Mouse (Mus musculus): ENCODE results near the gene Wipf3. TPM values are rescaled to one million over a fixed set of nuclear protein-coding genes. Genes with fewer than 3 reads are reported as not detected.

Wipf3 gene
- polyA plus RNA-seq, 1 experiment from 2014 or later = 4.8 TPM

DNA sequence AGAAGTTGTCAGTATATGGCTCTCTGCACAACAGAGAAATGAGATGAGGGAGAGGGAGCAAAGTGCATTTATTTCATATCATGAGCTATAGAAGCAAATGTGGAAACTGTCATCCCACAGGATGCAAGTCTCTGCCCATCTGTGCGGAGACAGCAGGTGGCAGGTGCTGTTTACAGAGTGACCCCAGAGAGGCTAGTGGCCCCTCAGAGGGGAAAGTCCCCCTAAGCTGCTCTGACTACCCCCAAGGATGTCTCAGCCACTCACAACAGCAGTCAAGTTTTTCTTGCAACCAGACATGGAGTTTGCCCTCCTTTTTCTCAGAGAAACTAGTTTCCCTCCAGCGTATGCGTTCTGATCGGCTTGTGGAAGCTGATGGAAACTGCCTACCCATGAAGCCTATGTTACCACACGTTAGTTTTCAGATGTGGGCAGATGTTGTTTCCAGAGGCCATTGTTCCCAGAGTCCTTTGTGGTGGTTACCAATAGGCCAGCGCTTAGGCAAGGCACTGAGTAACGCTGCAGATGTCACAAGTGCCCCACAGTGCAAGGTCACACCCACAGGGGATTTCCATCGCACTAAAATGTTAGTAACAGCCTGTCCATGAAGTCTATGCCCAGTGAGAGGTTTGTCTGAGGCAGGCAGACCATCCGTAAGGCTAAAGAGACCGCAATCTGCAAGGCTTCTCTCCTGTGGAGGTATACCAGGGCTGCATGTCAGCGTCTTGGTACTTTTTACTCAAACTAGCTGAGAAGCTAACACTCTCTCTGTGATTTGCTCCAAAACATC lies 65.4 kb downstream of the Wipf3 start:
- Histone ChIP-seq H3K9me3 (ENCODE audit: control insufficient read depth, low read length) (peaks cover 3% of the 10 kb centered on the region; the same call in 1 of the 2 replicates), H3K4me2 (ENCODE audit: low read length) (no peak overlapping the region), H3K36me3 (ENCODE audit: control insufficient read depth, insufficient read depth, low read length) (no peaks in the 10 kb centered on the region), H3K27ac (replicated peaks; ENCODE audit: low read depth, low read length) (no peak overlapping the region), H3K4me1 (ENCODE audit: control insufficient read depth, insufficient read depth, low read length) (0 out of 2 replicates have a peak, but pooled peaks cover 2% of the 10 kb centered on the region), H3K27me3 (ENCODE audit: control insufficient read depth, insufficient read depth, low read length) (no peaks in the 10 kb centered on the region), H3K4me3 (replicated peaks; ENCODE audit: low read depth, low read length) (no peak overlapping the region), H3K9ac (replicated peaks; ENCODE audit: low read length) (no peak overlapping the region)
- DNase-seq = no peak
- ATAC-seq (ENCODE audit: low FRiP score, low TSS enrichment) = no peak
- 58% methylated on average over 11 of the region's 11 CpGs for WGBS

- DNase-seq (no peak), ATAC-seq (ENCODE audit: low FRiP score, low TSS enrichment) (no peak)
- 0 out of 2 replicates have a peak, but pooled peaks cover 2% of the 10 kb centered on the region for H3K4me1 ChIP-seq (ENCODE audit: control insufficient read depth, insufficient read depth, low read length)
- peaks cover 4% of the 10 kb centered on the region; the same call in 1 of the 2 replicates for H3K9me3 ChIP-seq (ENCODE audit: control insufficient read depth, low read length)
- H3K4me2 ChIP-seq (ENCODE audit: low read length) = no peak overlapping the region
- H3K4me3 ChIP-seq (replicated peaks; ENCODE audit: low read depth, low read length) = no peak overlapping the region
- H3K9ac ChIP-seq (replicated peaks; ENCODE audit: low read length) = no peak overlapping the region
- no peaks in the 10 kb centered on the region for H3K27me3 ChIP-seq (ENCODE audit: control insufficient read depth, insufficient read depth, low read length)
- 86% methylated on average over 7 of the region's 7 CpGs for WGBS
- H3K36me3 ChIP-seq (ENCODE audit: control insufficient read depth, insufficient read depth, low read length) = 0 out of 2 replicates have a peak, but pooled peaks cover 5% of the 10 kb centered on the region
- no peak overlapping the region for H3K27ac ChIP-seq (replicated peaks; ENCODE audit: low read depth, low read length)
Observed at GRCm38 (mm10) chr6:54496214-54496613, 66.8 kb downstream of the Wipf3 start.

DNA sequence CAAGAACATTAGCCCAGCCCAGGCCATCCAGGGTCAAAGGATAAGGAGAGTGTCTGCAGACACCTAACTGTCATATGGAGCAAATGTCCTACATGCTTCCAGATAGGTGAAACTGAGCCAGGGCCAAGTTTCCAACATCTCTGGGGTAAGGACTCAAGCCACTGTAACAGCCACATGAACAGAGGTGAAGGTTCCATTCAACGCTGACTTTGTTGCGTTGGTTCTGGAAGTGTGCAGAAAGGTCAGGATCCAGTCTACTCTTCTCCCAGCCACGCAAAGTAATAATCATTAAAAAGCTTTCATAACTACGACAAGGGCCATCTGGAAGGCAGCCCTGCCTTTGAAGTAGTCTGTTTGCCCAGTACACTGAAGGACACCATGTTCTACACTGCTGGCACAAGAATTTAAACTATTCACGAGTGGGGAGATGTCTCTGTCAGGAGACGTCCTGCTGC lies 73.3 kb downstream of the Wipf3 start:
- no peaks in the 10 kb centered on the region; the same call in 1 of the 2 replicates for H3K4me1 ChIP-seq (ENCODE audit: control insufficient read depth, insufficient read depth, low read length)
- H3K27ac ChIP-seq (replicated peaks; ENCODE audit: low read depth, low read length) = no peak overlapping the region
- peaks cover 20% of the 10 kb centered on the region for H3K36me3 ChIP-seq (ENCODE audit: control insufficient read depth, insufficient read depth, low read length)
- H3K9ac ChIP-seq (replicated peaks; ENCODE audit: low read length) = no peak overlapping the region
- no peaks in the 10 kb centered on the region for H3K27me3 ChIP-seq (ENCODE audit: control insufficient read depth, insufficient read depth, low read length)
- ATAC-seq (ENCODE audit: low FRiP score, low TSS enrichment) (no peak), DNase-seq (no peak)
- peaks cover 4% of the 10 kb centered on the region; the same call in 1 of the 2 replicates for H3K9me3 ChIP-seq (ENCODE audit: control insufficient read depth, low read length)
- WGBS = 90% methylated on average over 6 of the region's 6 CpGs
- H3K4me3 ChIP-seq (replicated peaks; ENCODE audit: low read depth, low read length) = no peak overlapping the region
- H3K4me2 ChIP-seq (ENCODE audit: low read length) = no peak overlapping the region

DNA sequence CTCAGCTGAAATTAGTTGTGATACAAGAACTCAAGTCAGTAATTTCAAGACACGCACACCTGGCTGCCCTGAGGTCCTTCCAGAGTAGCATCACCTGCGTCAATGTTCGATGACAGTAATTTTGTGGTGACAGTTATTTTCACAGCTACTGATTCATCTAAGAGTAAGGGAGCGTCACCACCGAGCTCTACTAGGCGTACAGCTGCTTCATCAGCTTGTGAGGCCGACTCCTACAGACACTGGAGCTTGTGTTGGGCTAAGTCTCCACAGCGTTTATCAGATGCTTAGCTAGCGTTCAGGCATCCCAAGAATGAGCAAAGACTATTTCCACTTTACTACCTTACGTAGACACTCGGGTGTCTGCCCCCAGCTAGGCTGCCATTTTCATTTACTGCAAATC lies 76.9 kb downstream of the Wipf3 start:
- Histone ChIP-seq H3K36me3 (ENCODE audit: control insufficient read depth, insufficient read depth, low read length) (peaks cover 33% of the 10 kb centered on the region), H3K9me3 (ENCODE audit: control insufficient read depth, low read length) (no peaks in the 10 kb centered on the region), H3K27ac (replicated peaks; ENCODE audit: low read depth, low read length) (no peak overlapping the region), H3K4me3 (replicated peaks; ENCODE audit: low read depth, low read length) (no peak overlapping the region), H3K9ac (replicated peaks; ENCODE audit: low read length) (no peak overlapping the region), H3K27me3 (ENCODE audit: control insufficient read depth, insufficient read depth, low read length) (no peaks in the 10 kb centered on the region), H3K4me1 (ENCODE audit: control insufficient read depth, insufficient read depth, low read length) (peaks cover 16% of the 10 kb centered on the region), H3K4me2 (ENCODE audit: low read length) (no peak overlapping the region)
- DNase-seq (no peak), ATAC-seq (ENCODE audit: low FRiP score, low TSS enrichment) (no peak)
- WGBS = 89% methylated on average over 11 of the region's 11 CpGs

DNA sequence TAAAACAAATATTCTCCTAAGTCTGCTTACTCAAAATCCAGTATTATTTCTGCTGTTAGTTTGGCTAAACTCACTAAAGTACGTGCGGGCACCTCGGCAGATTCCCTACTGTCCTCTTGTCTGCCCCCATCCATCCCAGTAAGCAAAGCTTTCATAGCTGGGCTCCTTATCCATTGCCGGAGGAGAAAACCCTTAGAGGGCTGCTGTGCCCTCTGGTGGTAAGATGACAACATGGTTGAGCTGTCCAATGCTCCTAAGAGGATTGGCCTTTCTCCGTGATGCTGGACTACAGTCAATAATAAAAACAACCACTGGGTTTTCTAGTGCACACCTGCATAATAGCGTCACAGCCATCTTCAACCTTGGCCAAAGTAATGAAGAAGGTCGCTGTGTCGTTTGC lies 77.6 kb downstream of the Wipf3 start:
- Histone ChIP-seq H3K36me3 (ENCODE audit: control insufficient read depth, insufficient read depth, low read length) (peaks cover 38% of the 10 kb centered on the region), H3K9ac (replicated peaks; ENCODE audit: low read length) (no peak overlapping the region), H3K4me3 (replicated peaks; ENCODE audit: low read depth, low read length) (no peak overlapping the region), H3K9me3 (ENCODE audit: control insufficient read depth, low read length) (no peaks in the 10 kb centered on the region), H3K27ac (replicated peaks; ENCODE audit: low read depth, low read length) (peak overlapping the region; percentile 86), H3K27me3 (ENCODE audit: control insufficient read depth, insufficient read depth, low read length) (no peaks in the 10 kb centered on the region), H3K4me1 (ENCODE audit: control insufficient read depth, insufficient read depth, low read length) (peaks cover 16% of the 10 kb centered on the region), H3K4me2 (ENCODE audit: low read length) (no peak overlapping the region)
- no peak for ATAC-seq (ENCODE audit: low FRiP score, low TSS enrichment)
- DNase-seq = peak; percentile 84
- 40% methylated on average over 8 of the region's 8 CpGs for WGBS

DNA sequence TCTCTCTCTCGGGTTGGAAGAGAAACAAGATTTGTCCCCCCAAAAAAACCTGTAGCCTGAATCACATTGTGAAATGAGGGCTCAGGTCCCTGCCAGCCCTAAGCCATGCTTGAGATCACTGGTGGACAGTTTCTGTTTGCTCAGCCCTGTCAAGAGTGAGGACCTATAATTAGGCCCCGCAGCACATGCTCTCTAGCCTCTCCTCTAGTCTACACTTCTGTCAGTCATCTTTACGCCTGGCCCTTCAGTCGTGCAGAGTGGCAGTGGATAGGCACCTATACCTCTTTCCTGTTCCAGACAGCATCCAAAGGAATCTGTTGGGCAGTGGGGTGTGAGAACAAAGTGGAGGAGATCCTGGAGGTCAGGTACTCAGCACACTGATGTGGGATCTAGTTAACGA lies 78.4 kb downstream of the Wipf3 start:
- no peak overlapping the region for H3K4me3 ChIP-seq (replicated peaks; ENCODE audit: low read depth, low read length)
- H3K27me3 ChIP-seq (ENCODE audit: control insufficient read depth, insufficient read depth, low read length) = no peaks in the 10 kb centered on the region
- WGBS = 55% methylated on average over 5 of the region's 5 CpGs
- peaks cover 16% of the 10 kb centered on the region for H3K4me1 ChIP-seq (ENCODE audit: control insufficient read depth, insufficient read depth, low read length)
- peaks cover 38% of the 10 kb centered on the region for H3K36me3 ChIP-seq (ENCODE audit: control insufficient read depth, insufficient read depth, low read length)
- DNase-seq = no peak
- peak overlapping the region; percentile 86 for H3K27ac ChIP-seq (replicated peaks; ENCODE audit: low read depth, low read length)
- no peaks in the 10 kb centered on the region for H3K9me3 ChIP-seq (ENCODE audit: control insufficient read depth, low read length)
- peak; percentile 19; the same call in 1 of the 2 replicates for ATAC-seq (ENCODE audit: low FRiP score, low TSS enrichment)
- no peak overlapping the region for H3K4me2 ChIP-seq (ENCODE audit: low read length)
- H3K9ac ChIP-seq (replicated peaks; ENCODE audit: low read length) = no peak overlapping the region

DNA sequence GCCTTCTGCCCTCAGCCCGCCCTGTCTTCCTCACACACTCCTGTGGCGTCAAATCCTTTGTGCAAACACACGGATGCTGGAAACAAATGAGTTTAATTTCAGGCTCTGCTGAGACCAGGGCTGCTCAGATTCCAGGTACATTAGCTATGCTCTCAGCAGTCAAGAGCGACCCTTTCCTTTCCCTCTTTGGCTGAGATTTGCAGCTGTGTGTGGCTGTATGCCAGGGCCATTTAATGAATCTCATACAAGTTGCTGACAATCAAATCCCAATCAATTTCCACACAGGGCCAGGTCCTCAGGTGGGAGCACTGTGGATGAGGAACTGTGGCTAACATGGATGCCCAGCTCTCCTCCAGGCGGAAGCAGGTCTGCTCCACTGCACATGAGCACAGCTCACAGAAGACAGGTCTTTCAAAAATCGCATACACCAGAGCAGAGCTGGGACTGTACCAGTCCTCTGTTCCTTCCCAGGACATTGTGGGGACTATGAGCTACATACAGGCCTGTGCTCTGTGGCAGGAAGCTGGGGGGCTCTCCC lies 78.9 kb downstream of the Wipf3 start:
- H3K27ac ChIP-seq (replicated peaks; ENCODE audit: low read depth, low read length) = peak overlapping the region; percentile 86
- peaks cover 41% of the 10 kb centered on the region for H3K36me3 ChIP-seq (ENCODE audit: control insufficient read depth, insufficient read depth, low read length)
- H3K9me3 ChIP-seq (ENCODE audit: control insufficient read depth, low read length) = no peaks in the 10 kb centered on the region
- WGBS = 37% methylated on average over 6 of the region's 6 CpGs
- peaks cover 16% of the 10 kb centered on the region for H3K4me1 ChIP-seq (ENCODE audit: control insufficient read depth, insufficient read depth, low read length)
- peak overlapping the region; percentile 32; the same call in 1 of the 2 replicates for H3K9ac ChIP-seq (replicated peaks; ENCODE audit: low read length)
- DNase-seq (peak; percentile 69), ATAC-seq (ENCODE audit: low FRiP score, low TSS enrichment) (peak; percentile 55)
- H3K4me3 ChIP-seq (replicated peaks; ENCODE audit: low read depth, low read length) = no peak overlapping the region
- no peaks in the 10 kb centered on the region for H3K27me3 ChIP-seq (ENCODE audit: control insufficient read depth, insufficient read depth, low read length)
- no peak overlapping the region for H3K4me2 ChIP-seq (ENCODE audit: low read length)

- Histone ChIP-seq H3K27ac (replicated peaks; ENCODE audit: low read depth, low read length) (peak overlapping the region; percentile 86), H3K9ac (replicated peaks; ENCODE audit: low read length) (no peak overlapping the region), H3K4me2 (ENCODE audit: low read length) (no peak overlapping the region), H3K4me3 (replicated peaks; ENCODE audit: low read depth, low read length) (no peak overlapping the region), H3K4me1 (ENCODE audit: control insufficient read depth, insufficient read depth, low read length) (peaks cover 16% of the 10 kb centered on the region), H3K36me3 (ENCODE audit: control insufficient read depth, insufficient read depth, low read length) (peaks cover 48% of the 10 kb centered on the region), H3K27me3 (ENCODE audit: control insufficient read depth, insufficient read depth, low read length) (no peaks in the 10 kb centered on the region), H3K9me3 (ENCODE audit: control insufficient read depth, low read length) (no peaks in the 10 kb centered on the region)
- 85% methylated on average over 13 of the region's 13 CpGs for whole genome bisulfite sequencing
- no peak for DNase-seq
- no peak for ATAC-seq (ENCODE audit: low FRiP score, low TSS enrichment)
Observed at GRCm38 (mm10) chr6:54509264-54509663, 79.9 kb downstream of the Wipf3 start.

Measured in midbrain, embryonic 14.5 days (tissue).